Mouse (Mus musculus) retina, postnatal 7 days (tissue): ENCODE data around the gene Nr1h4.

Source experiments
- DNase-seq: peaks from one replicate; pipeline ENCODE4 v3.0.0-alpha.2; 2012; ENCODE audit warnings: low read depth, low spot score

Gene Nr1h4

GRCm38 (mm10) chr10:89432743-89433142 lies 100.6 kb downstream of the Nr1h4 start:
- DNase-seq: no peak

- DNase-seq: no peak
Observed at GRCm38 (mm10) chr10:89430751-89431150, 102.6 kb downstream of the Nr1h4 start.

- DNase-seq: no peak
Observed at GRCm38 (mm10) chr10:89424800-89425393, 108.5 kb downstream of the Nr1h4 start.

DNA sequence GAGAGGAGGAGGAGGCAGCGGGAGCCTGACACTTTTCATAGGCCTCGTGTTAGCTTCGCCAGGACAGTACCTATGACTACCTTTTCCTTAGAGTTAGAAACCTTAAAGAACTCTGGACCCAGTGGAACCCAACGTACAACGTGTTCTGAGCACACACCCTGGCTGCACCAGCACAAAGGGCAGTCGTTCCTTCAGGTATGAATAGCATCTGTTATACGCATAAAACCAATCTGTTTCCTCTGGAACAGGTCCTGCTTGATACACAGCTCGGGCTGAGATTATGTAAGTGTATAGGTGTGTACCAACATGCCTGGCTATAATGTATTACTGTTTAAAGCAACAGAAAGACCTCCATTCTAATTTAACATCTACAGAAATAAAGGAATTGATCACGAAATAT lies 109.2 kb downstream of the Nr1h4 start:
- DNase-seq: no peak

DNA sequence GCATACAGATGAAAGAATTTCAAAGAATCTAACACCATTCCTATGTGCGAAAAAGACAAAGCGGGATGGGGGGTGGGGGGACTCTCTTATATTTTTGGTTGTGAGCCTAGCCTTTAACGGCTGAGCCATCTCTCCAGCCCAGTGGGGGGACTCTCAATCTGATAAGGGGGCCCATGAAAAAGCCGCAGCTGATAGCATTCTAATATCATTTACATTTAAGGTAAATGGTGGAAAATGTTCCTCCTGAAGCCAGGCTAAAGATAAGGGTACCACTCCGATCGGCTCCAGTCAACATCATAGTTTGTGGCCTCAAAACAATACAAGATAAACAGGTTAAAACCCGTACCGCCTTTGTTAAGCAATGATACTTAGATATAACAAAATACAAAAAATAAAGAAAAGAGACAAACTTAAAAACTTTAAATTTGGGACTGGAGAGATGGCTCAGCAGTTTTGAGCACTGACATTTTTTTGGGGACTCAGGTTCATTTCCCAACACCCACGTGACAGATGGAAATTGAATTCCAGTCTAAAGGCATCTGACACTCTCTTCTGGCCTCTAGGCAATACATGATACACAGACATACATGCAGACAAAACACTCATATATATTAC lies 110.1 kb downstream of the Nr1h4 start:
- DNase-seq: no peak

DNA sequence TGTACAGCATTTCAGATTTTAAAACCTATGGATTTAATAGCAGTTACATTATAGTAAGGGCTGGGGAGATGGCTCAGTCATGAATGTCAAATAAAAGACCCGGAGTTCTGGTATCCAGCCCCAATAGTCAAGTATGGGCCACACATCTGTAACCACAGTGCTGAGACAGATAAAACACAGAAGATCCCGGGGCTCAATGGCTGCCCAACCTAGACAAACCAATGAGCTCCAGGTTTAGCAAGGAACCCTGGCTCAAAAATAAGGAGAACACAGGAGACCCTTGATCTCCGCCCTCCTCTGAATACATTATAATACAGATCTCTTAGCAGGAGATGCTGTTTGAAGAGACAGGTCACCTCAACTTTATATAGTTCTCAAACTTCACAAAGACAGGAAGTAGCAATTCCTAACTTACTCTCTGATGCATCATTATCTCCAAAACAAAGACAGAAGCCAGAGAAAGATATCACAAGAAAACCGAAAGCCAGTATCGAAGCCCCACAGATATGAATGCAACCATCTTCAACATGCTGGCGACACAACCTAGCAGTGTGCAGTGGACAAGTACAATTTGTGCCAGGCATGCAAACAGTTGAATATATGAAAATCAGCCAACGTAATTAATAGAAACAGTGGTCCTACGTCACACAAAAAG lies 110.8 kb downstream of the Nr1h4 start:
- no peak for DNase-seq

GRCm38 (mm10) chr10:89417966-89418365 lies 115.4 kb downstream of the Nr1h4 start:
- DNase-seq: no peak

GRCm38 (mm10) chr10:89415478-89415877 lies 117.9 kb downstream of the Nr1h4 start:
- no peak for DNase-seq

DNA sequence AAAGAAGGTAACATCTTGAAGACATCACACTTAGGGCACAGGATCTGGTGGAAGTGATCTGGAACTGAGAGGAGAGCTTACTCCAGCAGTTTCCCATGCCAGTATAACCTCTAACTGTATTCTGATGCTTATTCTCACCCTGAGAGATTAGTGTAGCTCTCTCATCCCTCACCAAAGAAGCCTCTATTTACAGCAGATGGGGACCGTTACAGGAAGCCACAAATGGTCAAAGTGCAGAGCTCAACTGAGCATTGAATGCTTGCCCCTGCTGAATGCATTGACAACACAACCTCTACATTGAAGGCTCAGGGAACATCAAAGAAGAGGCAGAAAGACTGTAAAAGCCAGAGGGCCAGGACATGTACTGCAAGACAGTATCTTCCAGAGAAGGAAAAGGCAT lies 125.8 kb downstream of the Nr1h4 start:
- no peak for DNase-seq

GRCm38 (mm10) chr10:89406733-89407484 lies 126.5 kb downstream of the Nr1h4 start:
- no peak for DNase-seq

GRCm38 (mm10) chr10:89404936-89405335 lies 128.4 kb downstream of the Nr1h4 start:
- no peak for DNase-seq
